Mouse (Mus musculus): ENCODE results near the gene Cd248. TPM values are rescaled to one million over a fixed set of nuclear protein-coding genes. Genes with fewer than 3 reads are reported as not detected.
A peak's percentile ranks its signal among the peaks of the same experiment; 100 is the strongest.

Gene Cd248
- polyA plus RNA-seq (2014; fragmentation: Nextera tagmentation; extraction: Ambion mirVana): 23.8 and 26.4 TPM in 2 replicates

- Histone ChIP-seq H3K9me3 (ENCODE audit: control insufficient read depth, low read length) (no peaks in the 10 kb centered on the region), H3K27me3 (ENCODE audit: control insufficient read depth, insufficient read depth, low read length) (peaks cover 21% of the 10 kb centered on the region; the same call in 1 of the 2 replicates), H3K9ac (peak within 1 kb of the TSS; percentile 52), H3K36me3 (replicated peaks; ENCODE audit: control insufficient read depth, insufficient read depth) (no peaks in the 10 kb centered on the region), H3K4me3 (replicated peaks; ENCODE audit: low read length) (peak within 1 kb of the TSS; percentile 31), H3K4me1 (replicated peaks; ENCODE audit: control insufficient read depth, insufficient read depth, low read length) (peaks cover 22% of the 10 kb centered on the region), H3K27ac (no peak within 1 kb of the TSS), H3K4me2 (replicated peaks) (peak within 1 kb of the TSS; percentile 64)
- WGBS: under 1% methylated on average over 54 of the region's 56 CpGs
- ATAC-seq (ENCODE audit: low FRiP score): no peak
- DNase-seq (ENCODE audit: low spot score): no peak
These were observed at the start of gene Cd248 for GRCm38 (mm10) chr19:5067867-5068569. Gene Cd248, plus strand, starts transcription at chr19:5068078.

DNA sequence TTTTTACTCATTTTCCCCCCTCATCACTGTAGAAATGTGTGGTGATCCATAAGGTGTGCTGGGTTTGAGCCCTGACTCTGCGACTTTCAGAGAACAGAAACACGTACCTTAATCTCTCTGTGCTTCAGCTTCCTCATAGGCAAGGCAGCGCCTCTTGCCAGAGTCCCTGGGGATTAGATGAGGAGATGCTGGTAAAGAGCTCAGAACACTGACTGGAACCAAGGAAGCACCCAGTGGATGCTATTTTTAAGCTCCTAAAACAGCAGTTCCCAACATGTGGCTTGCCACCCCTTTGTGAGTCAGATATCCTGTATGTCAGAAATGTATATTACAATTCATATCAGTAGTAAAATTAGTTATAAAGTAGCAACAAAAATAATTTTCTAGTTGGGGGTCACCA is 49.7 kb upstream of the Cd248 start:
- 83% methylated on average over 3 of the region's 3 CpGs for WGBS
- Histone ChIP-seq H3K4me1 (replicated peaks; ENCODE audit: control insufficient read depth, insufficient read depth, low read length) (no peaks in the 10 kb centered on the region), H3K27ac (no peak overlapping the region), H3K4me3 (replicated peaks; ENCODE audit: low read length) (no peak overlapping the region), H3K4me2 (replicated peaks) (no peak overlapping the region), H3K9me3 (ENCODE audit: control insufficient read depth, low read length) (no peaks in the 10 kb centered on the region), H3K9ac (no peak overlapping the region), H3K27me3 (ENCODE audit: control insufficient read depth, insufficient read depth, low read length) (no peaks in the 10 kb centered on the region), H3K36me3 (replicated peaks; ENCODE audit: control insufficient read depth, insufficient read depth) (no peaks in the 10 kb centered on the region)
- DNase-seq (ENCODE audit: low spot score) (no peak), ATAC-seq (ENCODE audit: low FRiP score) (no peak)

GRCm38 (mm10) chr19:5021416-5021815 is 46.5 kb upstream of the Cd248 start:
- H3K4me1 ChIP-seq (replicated peaks; ENCODE audit: control insufficient read depth, insufficient read depth, low read length): peaks cover 4% of the 10 kb centered on the region; the same call in 1 of the 2 replicates
- H3K27me3 ChIP-seq (ENCODE audit: control insufficient read depth, insufficient read depth, low read length): no peaks in the 10 kb centered on the region
- H3K36me3 ChIP-seq (replicated peaks; ENCODE audit: control insufficient read depth, insufficient read depth): peaks cover 1% of the 10 kb centered on the region; the same call in 1 of the 2 replicates
- no peak for ATAC-seq (ENCODE audit: low FRiP score)
- no peak overlapping the region for H3K9ac ChIP-seq
- H3K27ac ChIP-seq: no peak overlapping the region
- no peak overlapping the region for H3K4me2 ChIP-seq (replicated peaks)
- DNase-seq (ENCODE audit: low spot score): peak; percentile 33
- no peak overlapping the region for H3K4me3 ChIP-seq (replicated peaks; ENCODE audit: low read length)
- WGBS: 86% methylated on average over 2 of the region's 2 CpGs
- no peaks in the 10 kb centered on the region for H3K9me3 ChIP-seq (ENCODE audit: control insufficient read depth, low read length)

- Histone ChIP-seq H3K9ac (peak within 1 kb of the TSS; percentile 93), H3K4me2 (replicated peaks) (peak within 1 kb of the TSS; percentile 83), H3K4me1 (replicated peaks; ENCODE audit: control insufficient read depth, insufficient read depth, low read length) (peaks cover 4% of the 10 kb centered on the region; the same call in 1 of the 2 replicates), H3K4me3 (replicated peaks; ENCODE audit: low read length) (peak within 1 kb of the TSS; percentile 81), H3K27me3 (ENCODE audit: control insufficient read depth, insufficient read depth, low read length) (no peaks in the 10 kb centered on the region), H3K27ac (peak within 1 kb of the TSS; percentile 85), H3K9me3 (ENCODE audit: control insufficient read depth, low read length) (no peaks in the 10 kb centered on the region), H3K36me3 (replicated peaks; ENCODE audit: control insufficient read depth, insufficient read depth) (peaks cover 26% of the 10 kb centered on the region)
- DNase-seq (ENCODE audit: low spot score) (peak; percentile 87), ATAC-seq (ENCODE audit: low FRiP score) (peak; percentile 93)
- WGBS: under 1% methylated on average over 62 of the region's 62 CpGs
These were observed 44.0 kb upstream of the Cd248 start, which contains the start of gene Slc29a2 for GRCm38 (mm10) chr19:5023621-5024479. Gene Slc29a2, plus strand, starts transcription at chr19:5023860.

DNA sequence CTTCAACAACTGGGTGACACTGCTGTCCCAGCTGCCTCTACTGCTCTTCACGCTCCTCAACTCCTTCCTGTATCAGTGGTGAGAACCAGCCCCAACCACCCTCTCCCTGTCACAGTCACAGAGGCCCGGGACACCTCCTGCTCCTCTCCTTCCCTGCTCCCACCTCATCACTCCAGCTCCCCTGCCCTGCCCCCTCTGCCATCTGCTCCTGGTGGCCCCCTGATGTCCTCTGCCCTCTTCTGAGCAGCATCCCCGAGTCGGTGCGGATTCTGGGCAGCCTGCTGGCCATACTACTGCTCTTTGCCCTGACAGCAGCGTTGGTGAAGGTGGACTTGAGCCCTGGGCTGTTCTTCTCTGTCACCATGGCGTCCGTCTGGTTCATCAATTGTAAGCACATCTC is 41.8 kb upstream of the Cd248 start:
- WGBS: 88% methylated on average over 8 of the region's 8 CpGs
- ATAC-seq (ENCODE audit: low FRiP score) (no peak), DNase-seq (ENCODE audit: low spot score) (no peak)
- Histone ChIP-seq H3K4me2 (replicated peaks) (no peak overlapping the region), H3K27me3 (ENCODE audit: control insufficient read depth, insufficient read depth, low read length) (no peaks in the 10 kb centered on the region), H3K9ac (no peak overlapping the region), H3K4me3 (replicated peaks; ENCODE audit: low read length) (no peak overlapping the region), H3K27ac (no peak overlapping the region), H3K9me3 (ENCODE audit: control insufficient read depth, low read length) (no peaks in the 10 kb centered on the region), H3K4me1 (replicated peaks; ENCODE audit: control insufficient read depth, insufficient read depth, low read length) (peaks cover 4% of the 10 kb centered on the region; the same call in 1 of the 2 replicates), H3K36me3 (replicated peaks; ENCODE audit: control insufficient read depth, insufficient read depth) (peaks cover 43% of the 10 kb centered on the region)

DNA sequence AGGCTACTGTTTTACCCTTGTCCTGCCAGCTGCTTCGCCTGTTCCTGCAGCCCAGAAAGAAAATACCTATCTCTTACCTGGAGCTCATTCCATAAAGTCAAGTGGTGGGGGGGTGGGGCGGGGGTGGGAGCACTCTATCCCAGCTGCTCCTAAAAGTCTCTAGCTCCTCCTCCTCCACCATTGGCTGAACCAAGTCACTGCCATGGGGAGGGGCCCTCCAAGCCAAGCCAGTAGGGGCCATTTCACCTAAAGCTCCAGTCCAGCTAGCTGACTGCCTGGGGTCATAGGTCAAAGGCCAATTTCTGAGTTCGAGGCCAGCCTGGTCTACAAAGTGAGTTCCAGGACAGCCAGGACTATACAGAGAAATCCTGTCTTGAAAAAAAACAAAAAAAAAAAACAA is 35.2 kb upstream of the Cd248 start:
- H3K27ac ChIP-seq: no peak overlapping the region
- peaks cover 39% of the 10 kb centered on the region for H3K36me3 ChIP-seq (replicated peaks; ENCODE audit: control insufficient read depth, insufficient read depth)
- no peaks in the 10 kb centered on the region for H3K9me3 ChIP-seq (ENCODE audit: control insufficient read depth, low read length)
- 96% methylated on average over 3 of the region's 3 CpGs for WGBS
- no peak overlapping the region for H3K4me2 ChIP-seq (replicated peaks)
- no peak overlapping the region for H3K9ac ChIP-seq
- 0 out of 2 replicates have a peak, but pooled peaks cover 3% of the 10 kb centered on the region for H3K4me1 ChIP-seq (replicated peaks; ENCODE audit: control insufficient read depth, insufficient read depth, low read length)
- no peaks in the 10 kb centered on the region for H3K27me3 ChIP-seq (ENCODE audit: control insufficient read depth, insufficient read depth, low read length)
- ATAC-seq (ENCODE audit: low FRiP score) (no peak), DNase-seq (ENCODE audit: low spot score) (no peak)
- H3K4me3 ChIP-seq (replicated peaks; ENCODE audit: low read length): no peak overlapping the region

DNA sequence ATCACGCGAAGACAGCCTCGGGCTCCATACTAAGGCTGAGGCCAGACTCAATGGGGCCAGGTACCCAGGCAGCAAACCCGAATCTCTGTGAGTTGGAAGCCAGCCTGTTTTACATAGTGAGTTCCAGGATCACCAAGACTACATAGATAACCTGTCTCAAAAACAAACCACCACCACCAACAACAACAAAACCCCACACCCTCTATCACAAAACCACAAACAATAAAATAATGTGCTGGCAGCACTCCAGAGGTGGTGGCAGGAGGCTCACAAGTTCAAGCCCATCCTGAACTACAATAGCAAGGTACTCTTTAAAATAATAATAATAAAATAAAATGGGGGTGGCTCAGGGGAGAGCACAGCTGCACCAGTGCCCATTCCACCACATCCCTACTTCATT is 31.3 kb upstream of the Cd248 start:
- Histone ChIP-seq H3K4me1 (replicated peaks; ENCODE audit: control insufficient read depth, insufficient read depth, low read length) (peaks cover 20% of the 10 kb centered on the region), H3K9me3 (ENCODE audit: control insufficient read depth, low read length) (no peaks in the 10 kb centered on the region), H3K36me3 (replicated peaks; ENCODE audit: control insufficient read depth, insufficient read depth) (0 out of 2 replicates have a peak, but pooled peaks cover 5% of the 10 kb centered on the region), H3K4me3 (replicated peaks; ENCODE audit: low read length) (no peak overlapping the region), H3K27ac (no peak overlapping the region), H3K27me3 (ENCODE audit: control insufficient read depth, insufficient read depth, low read length) (no peaks in the 10 kb centered on the region), H3K4me2 (replicated peaks) (no peak overlapping the region), H3K9ac (no peak overlapping the region)
- DNase-seq (ENCODE audit: low spot score) (no peak), ATAC-seq (ENCODE audit: low FRiP score) (no peak)
- 77% methylated on average over 4 of the region's 4 CpGs for WGBS

DNA sequence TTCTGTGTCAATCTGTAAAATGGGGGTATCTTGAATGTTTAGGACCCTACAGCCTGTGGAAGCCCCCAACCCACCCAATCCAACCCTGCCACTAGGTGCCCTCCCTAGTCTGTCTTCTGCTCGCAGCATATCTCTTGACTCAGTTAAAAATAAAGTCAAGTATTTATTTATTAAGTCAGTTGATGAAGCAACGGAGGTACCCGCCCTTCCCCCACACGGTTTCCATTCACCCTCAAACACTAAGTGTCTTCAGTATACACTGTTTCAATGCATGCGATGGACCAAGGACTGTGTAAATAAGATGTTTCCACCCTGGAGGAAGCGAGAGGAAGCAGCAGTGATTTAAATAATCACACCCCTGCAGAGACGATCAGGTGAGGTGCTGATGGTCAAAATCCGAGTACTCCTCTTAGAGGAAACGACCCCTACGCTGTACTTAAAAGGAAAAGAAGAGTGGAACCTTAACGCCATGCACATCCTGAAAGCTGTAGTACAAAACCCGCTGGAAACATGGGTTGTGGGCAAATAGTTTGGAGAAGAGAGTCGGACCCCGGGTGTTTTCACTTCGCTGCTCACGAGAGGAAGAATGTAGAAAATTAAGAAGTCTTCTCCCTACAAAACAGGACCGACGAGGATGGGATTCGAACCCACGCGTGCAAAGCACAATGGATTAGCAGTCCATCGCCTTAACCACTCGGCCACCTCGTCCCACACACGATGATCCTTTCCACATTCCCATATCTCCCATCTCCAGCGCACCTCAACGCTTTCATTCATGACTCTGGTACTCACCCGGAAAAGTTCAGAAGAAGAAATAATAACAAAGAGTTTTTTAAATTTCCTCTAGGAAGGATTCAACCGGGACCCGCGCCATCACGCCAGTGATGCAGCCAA is 30.0 kb upstream of the Cd248 start:
- Histone ChIP-seq H3K36me3 (replicated peaks; ENCODE audit: control insufficient read depth, insufficient read depth) (peaks cover 6% of the 10 kb centered on the region; the same call in 1 of the 2 replicates), H3K27me3 (ENCODE audit: control insufficient read depth, insufficient read depth, low read length) (no peaks in the 10 kb centered on the region), H3K4me1 (replicated peaks; ENCODE audit: control insufficient read depth, insufficient read depth, low read length) (peaks cover 27% of the 10 kb centered on the region), H3K4me2 (replicated peaks) (peak overlapping the region; percentile 96), H3K27ac (peak overlapping the region; percentile 86), H3K9ac (peak overlapping the region; percentile 87), H3K9me3 (ENCODE audit: control insufficient read depth, low read length) (no peaks in the 10 kb centered on the region), H3K4me3 (replicated peaks; ENCODE audit: low read length) (peak overlapping the region; percentile 80)
- DNase-seq (ENCODE audit: low spot score) (peak; percentile 91), ATAC-seq (ENCODE audit: low FRiP score) (peak; percentile 56)
- 7% methylated on average over 32 of the region's 32 CpGs for WGBS

Data from hindbrain, embryonic 14.5 days (tissue).